8 mouse cellular contexts compared by ENCODE assay signal in genomic region chr6:7965833-7966522, GRCm38 (mm10).
DNase-seq lines count a peak whose midpoint lies in the region; ATAC-seq and TF ChIP-seq lines count a peak whose summit lies in the region.

No protein-coding gene starts in this region.

- no peak overlapping the region for H3K9ac ChIP-seq in liver, embryonic 15.5 days
- H3K9ac ChIP-seq in stomach, postnatal 0 days (ENCODE audit: low read length), result no peak overlapping the region

- no peak overlapping the region for H3K4me3 ChIP-seq in liver, embryonic 15.5 days (replicated peaks)
- no peak overlapping the region for H3K4me3 ChIP-seq in stomach, postnatal 0 days (ENCODE audit: low read depth, low read length)

- peak; percentile 8 to 17 for DNase-seq in cerebellum, postnatal 10 days
- no peak for DNase-seq in cerebellum, adult 11-12 months
- peak; percentile 34 for DNase-seq in lung, postnatal 10 days
- no peak for DNase-seq in lung, postnatal 25 days (ENCODE audit: low spot score)
- no peak for DNase-seq in stomach, postnatal 0 days (ENCODE audit: low spot score)
- no peak for DNase-seq in right cerebral cortex, postnatal 14 days
- DNase-seq in T-cell, adult 2 months (ENCODE audit: low spot score), result no peak

- no peak overlapping the region for H3K4me2 ChIP-seq in liver, embryonic 15.5 days
- no peak overlapping the region for H3K4me2 ChIP-seq in stomach, postnatal 0 days (replicated peaks; ENCODE audit: low read depth)

- H3K27me3 ChIP-seq in liver, embryonic 15.5 days, result no peaks in the 10 kb centered on the region
- no peaks in the 10 kb centered on the region for H3K27me3 ChIP-seq in stomach, postnatal 0 days (ENCODE audit: control insufficient read depth, insufficient read depth, low read length)

- peak; percentile 3; the same call in 1 of the 2 replicates for ATAC-seq in liver, embryonic 15.5 days (ENCODE audit: insufficient read depth)
- ATAC-seq in stomach, postnatal 0 days (ENCODE audit: low FRiP score, low TSS enrichment), result 0 out of 2 replicates have a peak, but pooled peaks have one; percentile 40

- no peaks in the 10 kb centered on the region for H3K9me3 ChIP-seq in liver, embryonic 15.5 days (replicated peaks)
- H3K9me3 ChIP-seq in stomach, postnatal 0 days (ENCODE audit: control insufficient read depth, low read length), result no peaks in the 10 kb centered on the region

- no peak for TF ChIP-seq CTCF in stomach, postnatal 0 days (IDR thresholded peaks at IDR 0.05; ENCODE audit: low read depth)

- H3K27ac ChIP-seq in liver, embryonic 15.5 days (replicated peaks), result no peak overlapping the region
- no peak overlapping the region for H3K27ac ChIP-seq in stomach, postnatal 0 days (replicated peaks)

- no peaks in the 10 kb centered on the region for H3K36me3 ChIP-seq in liver, embryonic 15.5 days (replicated peaks)
- no peaks in the 10 kb centered on the region for H3K36me3 ChIP-seq in stomach, postnatal 0 days (ENCODE audit: control insufficient read depth, insufficient read depth, low read length)

- TF ChIP-seq EP300 in stomach, postnatal 0 days (optimal IDR thresholded peaks at IDR 0.05), result no peak

- no peaks in the 10 kb centered on the region for H3K4me1 ChIP-seq in liver, embryonic 15.5 days (replicated peaks)
- H3K4me1 ChIP-seq in stomach, postnatal 0 days (replicated peaks; ENCODE audit: control insufficient read depth, insufficient read depth), result 0 out of 2 replicates have a peak, but pooled peaks cover 2% of the 10 kb centered on the region

- WGBS in liver, embryonic 15.5 days (ENCODE audit: insufficient replicate concordance), result 53% methylated on average over 11 of the region's 11 CpGs
- 31% methylated on average over 11 of the region's 11 CpGs for WGBS in stomach, postnatal 0 days

Comparison
In these comparisons a context has a peak if more than half of its experiments do, and no peak if none do; other contexts are left out.
1. DNase-seq: peak in cerebellum, postnatal 10 days (2 of 2) and lung, postnatal 10 days (single experiment); none in cerebellum, adult 11-12 months (single experiment), lung, postnatal 25 days (single experiment), stomach, postnatal 0 days (single experiment), right cerebral cortex, postnatal 14 days (single experiment) and T-cell, adult 2 months (single experiment).